Comparison of ENCODE assay signal across 8 mouse cellular contexts in the genomic region with DNA sequence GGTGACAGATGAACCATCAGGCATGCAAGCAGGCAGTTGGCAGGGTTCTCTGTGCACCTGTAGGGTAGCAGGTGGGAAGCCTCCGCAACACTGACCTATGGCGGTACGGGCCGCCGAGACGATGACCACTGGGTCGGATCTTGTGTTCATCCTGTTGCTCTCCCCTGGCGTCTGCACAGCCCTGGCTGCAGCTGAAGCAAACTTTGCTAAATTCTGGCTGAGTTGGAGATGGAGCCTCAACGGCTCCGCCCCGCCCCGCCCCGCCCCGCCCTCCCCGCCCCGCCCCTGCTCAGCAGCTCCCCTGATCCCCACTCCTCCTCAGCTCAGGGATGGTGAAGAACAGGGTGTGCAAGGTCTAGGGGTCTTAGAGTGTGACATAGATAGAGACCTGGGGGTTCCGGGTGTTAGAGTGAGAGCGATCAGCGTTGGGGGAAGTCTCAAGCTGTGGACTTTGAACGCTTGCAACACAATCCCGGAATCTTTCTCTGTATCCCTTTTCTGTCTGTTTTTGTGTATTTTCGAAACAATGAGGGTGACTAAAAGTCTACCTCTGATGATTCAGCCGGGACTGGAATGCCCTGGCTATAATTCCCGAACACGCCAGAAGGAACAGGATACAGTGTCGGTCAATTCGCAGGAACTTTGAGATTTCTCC. TPM values are rescaled to one million over a fixed set of nuclear protein-coding genes. Genes with fewer than 3 reads are reported as not detected.
A peak's percentile ranks its signal among the peaks of the same experiment; 100 is the strongest.
DNase-seq lines count a peak whose midpoint lies in the region; ATAC-seq and TF ChIP-seq lines count a peak whose summit lies in the region.

A gene (minus strand): TSS at position 450 of the 655 bp plus-strand sequence.

- H3K9me3 ChIP-seq in heart, embryonic 11.5 days (replicated peaks; ENCODE audit: control insufficient read depth, low read length) = no peaks in the 10 kb centered on the region
- no peaks in the 10 kb centered on the region for H3K9me3 ChIP-seq in forebrain, embryonic 13.5 days (replicated peaks)
- H3K9me3 ChIP-seq in kidney, postnatal 0 days (replicated peaks; ENCODE audit: low read length) = no peaks in the 10 kb centered on the region
- H3K9me3 ChIP-seq in midbrain, embryonic 14.5 days (ENCODE audit: control insufficient read depth, low read length) = no peaks in the 10 kb centered on the region

- peaks cover 4% of the 10 kb centered on the region; the same call in 1 of the 2 replicates for H3K36me3 ChIP-seq in heart, embryonic 11.5 days (ENCODE audit: control insufficient read depth, insufficient read depth, low read length)
- H3K36me3 ChIP-seq in forebrain, embryonic 13.5 days (ENCODE audit: poor library complexity, severe bottlenecking) = peaks cover 33% of the 10 kb centered on the region
- H3K36me3 ChIP-seq in kidney, postnatal 0 days (ENCODE audit: insufficient read depth, low read length) = peaks cover 12% of the 10 kb centered on the region; the same call in 1 of the 2 replicates
- H3K36me3 ChIP-seq in midbrain, embryonic 14.5 days (ENCODE audit: control insufficient read depth, insufficient read depth, low read length) = peaks cover 30% of the 10 kb centered on the region

- no peak for TF ChIP-seq CTCF in kidney, postnatal 0 days (IDR thresholded peaks at IDR 0.05; ENCODE audit: low read depth)

- peak within 1 kb of the TSS; percentile 67 for H3K4me2 ChIP-seq in heart, embryonic 11.5 days
- peak within 1 kb of the TSS; percentile 53 for H3K4me2 ChIP-seq in forebrain, embryonic 13.5 days
- H3K4me2 ChIP-seq in kidney, postnatal 0 days (ENCODE audit: low read length) = peak within 1 kb of the TSS; percentile 63
- peak within 1 kb of the TSS; percentile 43 for H3K4me2 ChIP-seq in midbrain, embryonic 14.5 days (ENCODE audit: low read length)

- no peak for ATAC-seq in heart, embryonic 11.5 days (replicated peaks; ENCODE audit: insufficient number of reproducible peaks, low FRiP score, low TSS enrichment)
- ATAC-seq in forebrain, embryonic 13.5 days = peak; percentile 75
- peak; percentile 51 for ATAC-seq in kidney, postnatal 0 days (replicated peaks; ENCODE audit: low FRiP score, low read depth)
- ATAC-seq in midbrain, embryonic 14.5 days (ENCODE audit: low FRiP score, low TSS enrichment) = peak; percentile 40

- no peak for DNase-seq in heart, adult 18-20 months
- peak; percentile 50 for DNase-seq in cerebellum, adult 11 months
- DNase-seq in kidney, postnatal 0 days (ENCODE audit: low spot score) = peak; percentile 53
- DNase-seq in midbrain, embryonic 14.5 days = peak; percentile 11
- no peak for DNase-seq in urinary bladder, postnatal 14 days (ENCODE audit: low spot score)
- no peak for DNase-seq in thymus, postnatal 0 days (ENCODE audit: low spot score)

- no peaks in the 10 kb centered on the region for H3K27me3 ChIP-seq in heart, embryonic 11.5 days (ENCODE audit: control insufficient read depth, insufficient read depth, low read length)
- H3K27me3 ChIP-seq in forebrain, embryonic 13.5 days = no peaks in the 10 kb centered on the region
- no peaks in the 10 kb centered on the region for H3K27me3 ChIP-seq in kidney, postnatal 0 days (ENCODE audit: insufficient read depth, low read length)
- no peaks in the 10 kb centered on the region for H3K27me3 ChIP-seq in midbrain, embryonic 14.5 days (ENCODE audit: control insufficient read depth, insufficient read depth, low read length)

- peak within 1 kb of the TSS; percentile 31 for H3K4me3 ChIP-seq in heart, embryonic 11.5 days (ENCODE audit: low read depth, low read length)
- H3K4me3 ChIP-seq in forebrain, embryonic 13.5 days = peak within 1 kb of the TSS; percentile 24
- peak within 1 kb of the TSS; percentile 28 for H3K4me3 ChIP-seq in kidney, postnatal 0 days (replicated peaks; ENCODE audit: low read depth, low read length)
- 0 out of 2 replicates have a peak within 1 kb of the TSS, but pooled peaks have one; percentile 5 for H3K4me3 ChIP-seq in midbrain, embryonic 14.5 days (replicated peaks; ENCODE audit: low read depth, low read length)

- no peak within 1 kb of the TSS for H3K27ac ChIP-seq in heart, embryonic 11.5 days (ENCODE audit: low read depth, low read length)
- H3K27ac ChIP-seq in forebrain, embryonic 13.5 days = no peak within 1 kb of the TSS
- peak within 1 kb of the TSS; percentile 57 for H3K27ac ChIP-seq in kidney, postnatal 0 days
- no peak within 1 kb of the TSS for H3K27ac ChIP-seq in midbrain, embryonic 14.5 days (replicated peaks; ENCODE audit: low read depth, low read length)

- H3K9ac ChIP-seq in heart, embryonic 11.5 days (ENCODE audit: low read depth, low read length) = 0 out of 2 replicates have a peak within 1 kb of the TSS, but pooled peaks have one; percentile 10
- H3K9ac ChIP-seq in forebrain, embryonic 13.5 days = no peak within 1 kb of the TSS
- peak within 1 kb of the TSS; percentile 39 for H3K9ac ChIP-seq in kidney, postnatal 0 days (ENCODE audit: low read depth, low read length)
- H3K9ac ChIP-seq in midbrain, embryonic 14.5 days (replicated peaks; ENCODE audit: low read length) = no peak within 1 kb of the TSS

- peaks cover 3% of the 10 kb centered on the region for H3K4me1 ChIP-seq in heart, embryonic 11.5 days (ENCODE audit: control insufficient read depth, insufficient read depth, low read length)
- H3K4me1 ChIP-seq in forebrain, embryonic 13.5 days = peaks cover 20% of the 10 kb centered on the region
- no peaks in the 10 kb centered on the region for H3K4me1 ChIP-seq in kidney, postnatal 0 days (replicated peaks; ENCODE audit: insufficient read depth, low read length)
- no peaks in the 10 kb centered on the region for H3K4me1 ChIP-seq in midbrain, embryonic 14.5 days (ENCODE audit: control insufficient read depth, insufficient read depth, low read length)

- 17% methylated on average over 27 of the region's 27 CpGs for WGBS in heart, embryonic 11.5 days (ENCODE audit: insufficient replicate concordance)
- 15% methylated on average over 27 of the region's 27 CpGs for WGBS in forebrain, embryonic 13.5 days
- WGBS in kidney, postnatal 0 days = 11% methylated on average over 27 of the region's 27 CpGs
- 16% methylated on average over 27 of the region's 27 CpGs for WGBS in midbrain, embryonic 14.5 days

RNA-seq across cellular contexts. Expression of the gene that starts here (rescaled TPM):
- polyA plus RNA-seq in heart, embryonic 11.5 days (2014; fragmentation: Nextera tagmentation; extraction: Ambion mirVana) = 0.13 and 0.70 TPM in 2 replicates
- total RNA-seq in heart, adult 18-20 months (2021) = not detected
- polyA plus RNA-seq in forebrain, embryonic 13.5 days (2015; fragmentation: Nextera tagmentation; extraction: Ambion mirVana) = 0.71 and 1.5 TPM in 2 replicates
- 4.4 and 5.4 TPM in 2 replicates for polyA plus RNA-seq in kidney, postnatal 0 days (2015; fragmentation: Nextera tagmentation; extraction: Ambion mirVana)
- polyA plus RNA-seq in midbrain, embryonic 14.5 days (2014; fragmentation: Nextera tagmentation; extraction: Ambion mirVana) = 0.32 and 0.53 TPM in 2 replicates
- polyA plus RNA-seq in thymus, postnatal 0 days (2015; fragmentation: Nextera tagmentation; extraction: Ambion mirVana) = 0.59 and 0.81 TPM in 2 replicates

Comparison
In these comparisons a context has a peak if more than half of its experiments do, and no peak if none do; other contexts are left out.
1. Peak in DNase-seq, ATAC-seq, H3K4me3 ChIP-seq and H3K4me2 ChIP-seq in midbrain, embryonic 14.5 days; RNA of the gene not detected or under 1 TPM.
2. H3K9ac ChIP-seq: peak in heart, embryonic 11.5 days (single experiment) and kidney, postnatal 0 days (single experiment); none in forebrain, embryonic 13.5 days (single experiment) and midbrain, embryonic 14.5 days (single experiment).
3. DNase-seq: peak in cerebellum, adult 11 months (single experiment) and kidney, postnatal 0 days (single experiment); none in heart, adult 18-20 months (0 of 2), urinary bladder, postnatal 14 days (single experiment) and thymus, postnatal 0 days (single experiment).
4. Peak in every context shown above with its lines, with median percentiles within 50 percentile points of each other: H3K4me2 ChIP-seq and H3K4me3 ChIP-seq.